Mouse (Mus musculus): ENCODE results near the gene Tmem120b. TPM values are rescaled to one million over a fixed set of nuclear protein-coding genes. Genes with fewer than 3 reads are reported as not detected.

The Tmem120b gene
- polyA plus RNA-seq (2016; fragmentation: Nextera tagmentation; extraction: Ambion mirVana) = 12.9 and 13.0 TPM in 2 replicates

DNA sequence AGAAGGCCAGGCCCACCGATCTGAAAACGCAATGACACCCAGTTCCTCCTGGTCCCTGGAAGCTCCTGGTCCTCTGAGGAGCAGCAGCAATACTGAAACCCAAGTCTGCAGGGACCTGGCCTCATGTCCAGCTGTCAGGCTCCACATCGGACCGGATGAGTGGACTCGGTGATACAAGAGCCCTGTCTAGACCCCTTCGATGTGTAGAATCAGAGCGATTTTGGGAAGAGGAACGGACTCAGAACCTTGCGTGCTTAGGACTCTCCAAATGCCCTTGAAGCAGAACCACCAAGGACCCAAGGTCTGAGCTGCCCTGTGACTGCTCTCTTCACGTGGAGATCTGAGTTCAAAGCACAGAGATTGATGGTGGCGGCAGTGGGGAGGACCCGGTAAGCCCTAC, at the start of gene Tmem120b:
Gene Tmem120b, plus strand, starts transcription at position 301 of the 400 bp plus-strand sequence.
- H3K4me2 ChIP-seq = peak within 1 kb of the TSS; percentile 5; the same call in 1 of the 2 replicates
- H3K36me3 ChIP-seq = no peaks in the 10 kb centered on the region
- H3K9me3 ChIP-seq (replicated peaks) = no peaks in the 10 kb centered on the region
- no peaks in the 10 kb centered on the region for H3K27me3 ChIP-seq (replicated peaks)
- H3K9ac ChIP-seq = no peak within 1 kb of the TSS
- WGBS = 83% methylated on average over 12 of the region's 12 CpGs
- no peak within 1 kb of the TSS for H3K4me3 ChIP-seq
- H3K27ac ChIP-seq (ENCODE audit: poor library complexity, severe bottlenecking) = peak within 1 kb of the TSS; percentile 76
- no peak for ATAC-seq (ENCODE audit: insufficient number of reproducible peaks, low FRiP score)
- H3K4me1 ChIP-seq (replicated peaks) = peaks cover 9% of the 10 kb centered on the region; the same call in 1 of the 2 replicates

DNA sequence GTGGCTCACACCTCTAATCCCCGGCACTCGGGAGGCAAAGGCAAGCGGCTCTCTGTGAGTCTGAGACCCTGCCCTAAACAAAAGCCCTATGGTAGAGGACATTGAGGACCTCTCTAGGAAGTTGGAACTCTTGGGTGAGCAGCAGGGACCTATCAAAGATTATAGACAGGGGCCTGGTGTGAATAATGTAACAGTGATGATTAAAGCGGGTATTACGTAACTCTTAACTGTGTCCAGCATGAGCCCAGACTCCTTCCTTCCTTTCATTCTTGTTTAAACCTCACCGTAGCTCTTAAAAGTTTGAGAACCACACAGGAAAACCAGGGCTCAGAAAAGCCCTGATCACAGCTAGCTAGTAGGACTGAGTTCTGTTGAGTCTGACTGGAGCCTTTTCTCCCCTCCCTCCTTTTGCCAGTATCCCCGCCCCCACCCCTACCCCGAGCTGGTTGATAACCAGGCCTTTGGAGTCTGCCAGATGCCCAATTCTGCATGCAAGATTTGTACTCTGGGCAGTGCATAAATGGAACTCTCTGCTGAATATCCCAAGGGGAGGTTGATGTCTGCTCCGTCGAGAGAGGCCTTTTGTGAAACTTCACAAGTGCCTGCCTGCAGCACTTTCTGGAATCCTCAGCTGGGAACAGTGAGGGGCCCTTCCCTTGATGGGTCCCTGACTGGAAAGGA, 48.7 kb upstream of the Tmem120b start:
- ATAC-seq (ENCODE audit: insufficient number of reproducible peaks, low FRiP score) = no peak
- H3K4me3 ChIP-seq = no peak overlapping the region
- H3K4me2 ChIP-seq = peak overlapping the region; percentile 32
- peak overlapping the region; percentile 81 for H3K27ac ChIP-seq (ENCODE audit: poor library complexity, severe bottlenecking)
- peaks cover 10% of the 10 kb centered on the region for H3K36me3 ChIP-seq
- peaks cover 52% of the 10 kb centered on the region for H3K4me1 ChIP-seq (replicated peaks)
- no peaks in the 10 kb centered on the region for H3K9me3 ChIP-seq (replicated peaks)
- 33% methylated on average over 10 of the region's 10 CpGs for WGBS
- H3K27me3 ChIP-seq (replicated peaks) = no peaks in the 10 kb centered on the region
- H3K9ac ChIP-seq = 0 out of 2 replicates have a peak overlapping the region, but pooled peaks have one; percentile 39

DNA sequence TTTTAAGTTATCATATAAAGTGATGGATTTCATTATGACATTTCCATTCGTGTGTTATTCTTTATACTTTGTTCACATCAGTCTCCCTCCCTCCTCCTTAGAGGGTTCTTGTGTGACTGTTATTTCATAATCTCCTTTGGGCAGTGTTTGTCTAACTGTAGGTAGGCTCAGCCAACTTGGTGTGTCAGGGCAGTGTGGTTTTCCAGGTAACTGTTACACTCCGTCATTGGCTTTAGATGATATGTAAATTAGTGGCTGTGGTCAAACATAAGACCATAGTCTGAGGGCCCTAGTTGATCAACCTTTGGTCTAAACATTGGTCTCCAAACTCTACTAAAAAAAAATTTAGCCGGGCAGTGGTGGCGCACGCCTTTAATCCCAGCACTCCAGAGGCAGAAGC, 47.8 kb upstream of the Tmem120b start:
- Histone ChIP-seq H3K9ac (no peak overlapping the region), H3K9me3 (replicated peaks) (no peaks in the 10 kb centered on the region), H3K4me1 (replicated peaks) (peaks cover 50% of the 10 kb centered on the region), H3K27me3 (replicated peaks) (no peaks in the 10 kb centered on the region), H3K4me3 (no peak overlapping the region), H3K36me3 (peaks cover 10% of the 10 kb centered on the region), H3K4me2 (no peak overlapping the region), H3K27ac (ENCODE audit: poor library complexity, severe bottlenecking) (peak overlapping the region; percentile 81; the same call in 1 of the 2 replicates)
- ATAC-seq (ENCODE audit: insufficient number of reproducible peaks, low FRiP score) = no peak
- WGBS = 92% methylated on average over 5 of the region's 5 CpGs

DNA sequence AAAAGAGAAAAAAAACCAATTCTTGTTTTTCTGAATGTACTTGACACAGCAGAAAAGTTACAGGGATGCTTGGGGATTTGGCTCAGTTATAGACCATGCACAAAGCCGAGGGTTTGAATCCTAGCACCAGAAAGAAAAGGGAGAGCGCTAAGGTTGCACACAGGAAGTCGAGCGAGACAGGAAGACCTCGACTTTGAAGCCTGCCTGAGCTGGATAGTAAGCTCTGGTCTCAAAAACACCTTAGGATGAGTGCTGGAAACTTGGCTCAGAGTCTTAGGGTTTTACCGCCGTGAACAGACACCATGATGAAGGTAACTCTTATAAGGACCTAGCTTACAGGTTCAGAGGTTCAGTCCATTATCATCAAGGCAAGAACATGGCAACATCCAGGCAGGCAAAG, 46.8 kb upstream of the Tmem120b start:
- H3K9ac ChIP-seq = no peak overlapping the region
- H3K4me1 ChIP-seq (replicated peaks) = peaks cover 45% of the 10 kb centered on the region
- ATAC-seq (ENCODE audit: insufficient number of reproducible peaks, low FRiP score) = no peak

DNA sequence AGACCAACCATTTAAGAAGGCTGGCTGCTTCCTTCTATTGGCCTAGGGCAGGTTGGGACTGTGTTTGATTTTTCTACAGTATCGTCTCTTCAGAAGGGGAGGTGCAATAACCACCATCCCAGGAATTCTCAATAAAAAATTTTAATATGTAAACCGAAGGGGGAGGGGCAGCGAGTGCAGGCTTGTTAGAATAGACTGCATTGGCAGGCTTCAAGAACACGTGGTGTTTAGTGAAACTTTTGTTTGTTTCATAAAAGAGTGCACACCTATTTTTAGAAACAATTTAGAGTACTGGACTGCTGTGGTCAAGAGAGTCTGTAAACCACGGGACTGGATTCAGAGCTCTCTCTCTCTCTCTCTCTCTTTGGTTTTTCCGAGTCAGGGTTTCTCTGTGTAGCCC, 45.2 kb upstream of the Tmem120b start:
- peaks cover 48% of the 10 kb centered on the region for H3K4me1 ChIP-seq (replicated peaks)
- ATAC-seq (ENCODE audit: insufficient number of reproducible peaks, low FRiP score) = no peak
- 67% methylated on average over 6 of the region's 6 CpGs for WGBS

More for the DNA sequence above, 46.8 kb upstream of the Tmem120b start:
- Histone ChIP-seq H3K4me3 (no peak overlapping the region), H3K27ac (ENCODE audit: poor library complexity, severe bottlenecking) (no peak overlapping the region), H3K9me3 (replicated peaks) (no peaks in the 10 kb centered on the region), H3K4me2 (no peak overlapping the region), H3K36me3 (peaks cover 10% of the 10 kb centered on the region), H3K27me3 (replicated peaks) (no peaks in the 10 kb centered on the region)
- WGBS = 84% methylated on average over 7 of the region's 7 CpGs

DNA sequence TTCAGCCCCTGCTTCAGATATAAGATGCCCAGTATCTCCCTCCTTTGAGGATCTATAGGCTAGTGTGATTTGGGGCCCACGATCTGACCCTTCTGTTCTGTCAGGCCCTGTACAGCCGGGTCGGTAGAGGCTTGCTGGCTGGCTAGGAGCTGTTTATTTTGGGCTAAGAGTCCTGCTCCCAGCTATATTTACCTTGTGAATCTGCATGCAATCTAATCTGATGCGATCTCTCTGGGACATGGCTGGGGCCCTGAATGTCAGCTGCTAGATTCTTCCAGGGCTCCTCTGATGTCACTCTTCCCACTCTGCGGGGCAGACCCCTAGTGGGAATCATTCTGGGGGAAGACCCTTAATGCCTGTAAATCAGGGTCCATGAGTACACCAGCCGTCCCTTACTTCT, 43.9 kb upstream of the Tmem120b start:
- Histone ChIP-seq H3K4me2 (no peak overlapping the region), H3K27ac (ENCODE audit: poor library complexity, severe bottlenecking) (no peak overlapping the region), H3K4me3 (no peak overlapping the region), H3K4me1 (replicated peaks) (peaks cover 37% of the 10 kb centered on the region), H3K36me3 (peaks cover 5% of the 10 kb centered on the region), H3K9ac (no peak overlapping the region), H3K27me3 (replicated peaks) (no peaks in the 10 kb centered on the region), H3K9me3 (replicated peaks) (no peaks in the 10 kb centered on the region)
- WGBS = 85% methylated on average over 6 of the region's 6 CpGs
- ATAC-seq (ENCODE audit: insufficient number of reproducible peaks, low FRiP score) = no peak

More for the DNA sequence above, 45.2 kb upstream of the Tmem120b start:
- no peak overlapping the region for H3K4me3 ChIP-seq
- no peak overlapping the region for H3K9ac ChIP-seq
- H3K27me3 ChIP-seq (replicated peaks) = no peaks in the 10 kb centered on the region
- no peak overlapping the region for H3K4me2 ChIP-seq
- H3K36me3 ChIP-seq = peaks cover 3% of the 10 kb centered on the region; the same call in 1 of the 2 replicates
- H3K9me3 ChIP-seq (replicated peaks) = no peaks in the 10 kb centered on the region
- no peak overlapping the region for H3K27ac ChIP-seq (ENCODE audit: poor library complexity, severe bottlenecking)

DNA sequence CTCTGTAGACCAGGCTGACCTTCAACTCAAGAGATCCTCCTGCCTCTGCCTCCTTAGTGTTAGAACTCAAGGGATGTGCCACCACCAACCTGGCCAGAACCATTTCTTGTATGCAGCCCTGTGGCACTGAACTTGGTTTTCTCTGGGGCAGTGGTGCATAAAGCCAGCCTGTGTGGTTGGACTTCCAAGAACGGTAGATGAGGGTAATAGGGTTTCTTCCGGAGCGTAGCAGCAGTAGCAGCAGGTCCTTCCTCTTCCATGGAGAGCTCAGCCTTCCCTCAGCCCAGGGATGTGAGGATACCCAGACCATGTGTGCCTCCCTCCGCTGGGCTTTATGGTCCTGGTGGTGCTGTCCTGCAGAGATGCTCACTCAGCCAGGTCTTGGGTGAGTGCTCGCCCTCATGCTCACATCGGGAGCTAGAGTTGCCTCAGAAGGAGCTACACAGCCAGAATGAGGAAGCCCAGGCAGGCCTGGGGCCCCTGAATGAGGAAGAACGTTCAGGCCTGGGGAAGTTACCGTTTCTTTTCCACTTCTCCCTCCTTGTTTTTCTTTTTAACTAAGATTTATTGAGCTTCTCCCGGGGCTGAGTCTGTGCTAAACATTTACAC, 43.1 kb upstream of the Tmem120b start:
- ATAC-seq (ENCODE audit: insufficient number of reproducible peaks, low FRiP score) = no peak
- Histone ChIP-seq H3K9ac (no peak overlapping the region), H3K4me1 (replicated peaks) (peaks cover 30% of the 10 kb centered on the region), H3K36me3 (peaks cover 13% of the 10 kb centered on the region), H3K9me3 (replicated peaks) (no peaks in the 10 kb centered on the region), H3K27ac (ENCODE audit: poor library complexity, severe bottlenecking) (no peak overlapping the region), H3K4me3 (no peak overlapping the region), H3K4me2 (no peak overlapping the region), H3K27me3 (replicated peaks) (no peaks in the 10 kb centered on the region)
- WGBS = 86% methylated on average over 9 of the region's 9 CpGs

DNA sequence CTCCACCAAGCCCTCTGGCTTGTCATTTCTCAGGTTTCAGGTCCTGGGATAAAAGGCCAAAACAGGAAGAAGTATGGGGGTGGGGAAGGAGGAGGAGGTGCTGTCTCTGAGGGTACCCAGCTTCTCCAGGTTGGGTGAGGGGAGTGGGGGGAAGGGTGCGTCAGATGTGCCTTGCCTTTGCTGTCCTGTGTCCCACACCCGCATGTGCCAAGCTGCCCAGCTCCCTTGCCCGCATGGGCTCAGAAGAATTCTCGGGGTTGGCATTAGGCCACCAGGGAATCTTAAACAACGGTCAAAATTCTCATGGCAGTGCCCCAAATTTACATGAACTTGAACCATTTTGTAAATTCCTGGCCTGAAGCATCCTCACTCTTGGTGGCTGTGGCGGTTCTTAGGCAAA, 41.8 kb upstream of the Tmem120b start:
- Histone ChIP-seq H3K4me1 (replicated peaks) (peaks cover 24% of the 10 kb centered on the region), H3K9me3 (replicated peaks) (no peaks in the 10 kb centered on the region), H3K36me3 (peaks cover 25% of the 10 kb centered on the region), H3K9ac (no peak overlapping the region), H3K27ac (ENCODE audit: poor library complexity, severe bottlenecking) (peak overlapping the region; percentile 19; the same call in 1 of the 2 replicates), H3K4me3 (no peak overlapping the region), H3K27me3 (replicated peaks) (no peaks in the 10 kb centered on the region), H3K4me2 (no peak overlapping the region)
- 63% methylated on average over 6 of the region's 6 CpGs for WGBS
- ATAC-seq (ENCODE audit: insufficient number of reproducible peaks, low FRiP score) = no peak

DNA sequence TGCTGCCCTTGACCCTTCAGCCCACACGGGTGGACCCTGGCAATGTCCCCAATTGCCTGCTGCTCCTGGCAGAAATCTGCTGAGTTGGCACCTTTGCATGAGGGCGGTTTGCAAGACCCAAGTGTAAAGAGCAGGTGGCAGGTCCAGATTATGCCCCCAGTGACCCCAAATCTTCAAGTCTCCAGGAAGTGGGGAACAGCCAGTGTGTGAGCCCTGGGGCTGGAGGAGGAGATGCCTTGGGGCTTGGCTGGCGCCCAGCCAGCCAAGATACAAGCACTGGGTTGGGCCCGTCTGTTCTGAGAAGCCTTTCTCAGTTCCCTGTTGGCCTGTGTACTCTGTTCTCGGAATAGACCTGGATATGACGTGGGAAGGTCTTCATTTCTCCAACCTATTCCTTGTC, 40.8 kb upstream of the Tmem120b start:
- Histone ChIP-seq H3K36me3 (peaks cover 34% of the 10 kb centered on the region), H3K4me2 (no peak overlapping the region), H3K27me3 (replicated peaks) (no peaks in the 10 kb centered on the region), H3K4me3 (no peak overlapping the region), H3K9me3 (replicated peaks) (no peaks in the 10 kb centered on the region), H3K4me1 (replicated peaks) (peaks cover 24% of the 10 kb centered on the region), H3K27ac (ENCODE audit: poor library complexity, severe bottlenecking) (0 out of 2 replicates have a peak overlapping the region, but pooled peaks have one; percentile 2), H3K9ac (no peak overlapping the region)
- ATAC-seq (ENCODE audit: insufficient number of reproducible peaks, low FRiP score) = no peak
- 57% methylated on average over 6 of the region's 6 CpGs for WGBS

DNA sequence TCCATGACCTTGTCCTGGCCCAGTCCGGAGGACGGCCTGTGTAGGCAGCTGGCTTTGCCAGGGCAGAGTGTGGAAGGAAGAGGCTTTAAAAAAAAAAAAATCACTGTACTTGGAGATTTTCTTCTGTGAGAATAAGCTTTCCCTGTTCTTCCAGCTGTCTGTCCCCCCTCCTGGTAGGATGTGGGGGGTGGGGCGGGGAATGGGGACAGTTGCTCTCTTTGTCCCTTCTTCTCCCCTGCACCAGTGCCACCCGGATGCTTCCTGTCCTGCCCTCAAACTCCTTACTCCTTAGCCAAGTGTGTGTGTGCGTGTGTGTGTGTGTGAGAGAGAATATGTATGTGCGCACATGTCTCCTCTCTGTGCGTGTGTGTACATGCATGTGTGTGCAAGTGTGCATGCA, 38.5 kb upstream of the Tmem120b start:
- 81% methylated on average over 7 of the region's 7 CpGs for WGBS
- H3K4me3 ChIP-seq = no peak overlapping the region
- H3K4me1 ChIP-seq (replicated peaks) = peaks cover 18% of the 10 kb centered on the region
- H3K4me2 ChIP-seq = no peak overlapping the region
- no peaks in the 10 kb centered on the region for H3K27me3 ChIP-seq (replicated peaks)
- ATAC-seq (ENCODE audit: insufficient number of reproducible peaks, low FRiP score) = no peak
- no peaks in the 10 kb centered on the region for H3K9me3 ChIP-seq (replicated peaks)
- H3K36me3 ChIP-seq = peaks cover 36% of the 10 kb centered on the region
- H3K27ac ChIP-seq (ENCODE audit: poor library complexity, severe bottlenecking) = no peak overlapping the region
- H3K9ac ChIP-seq = no peak overlapping the region

DNA sequence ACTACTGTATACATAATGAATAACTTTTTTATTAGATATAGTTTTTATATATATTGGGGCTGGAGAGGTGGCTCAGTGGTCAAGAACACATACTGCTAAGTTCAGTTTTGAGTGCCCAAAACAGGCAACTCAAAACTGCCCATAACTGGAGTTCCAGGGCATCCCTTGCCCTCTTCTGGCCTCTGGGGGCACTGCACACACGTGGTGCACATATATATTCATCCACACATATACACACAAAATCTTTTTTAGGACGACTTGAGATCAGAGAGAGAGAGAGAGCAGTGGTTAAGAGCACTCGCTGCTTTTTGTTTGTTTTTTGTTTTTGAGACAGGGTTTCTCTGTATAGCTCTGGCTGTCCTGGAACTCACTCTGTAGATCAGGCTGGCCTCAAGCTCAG, 36.9 kb upstream of the Tmem120b start:
- no peak for ATAC-seq (ENCODE audit: insufficient number of reproducible peaks, low FRiP score)

More for the DNA sequence above, 36.9 kb upstream of the Tmem120b start:
- Histone ChIP-seq H3K36me3 (peaks cover 36% of the 10 kb centered on the region), H3K9ac (no peak overlapping the region), H3K9me3 (replicated peaks) (no peaks in the 10 kb centered on the region), H3K4me1 (replicated peaks) (peaks cover 15% of the 10 kb centered on the region), H3K27ac (ENCODE audit: poor library complexity, severe bottlenecking) (no peak overlapping the region), H3K4me2 (no peak overlapping the region), H3K4me3 (no peak overlapping the region), H3K27me3 (replicated peaks) (no peaks in the 10 kb centered on the region)
- WGBS = 85% methylated on average over 3 of the region's 3 CpGs

Measured in heart, embryonic 12.5 days (tissue).